Mouse (Mus musculus) heart, embryonic 16.5 days (tissue): Measurements from ENCODE around the gene Zdhhc6. TPM values are rescaled to one million over a fixed set of nuclear protein-coding genes. Genes with fewer than 3 reads are reported as not detected.
A peak's percentile ranks its signal among the peaks of the same experiment; 100 is the strongest.

Experiments used
- ATAC-seq: fragments of 200-750 bp; cut with Nextera tagmentation; replicated peaks from 2 replicates; pipeline ENCODE4 v1.8.0; 2017; ENCODE audit warnings: moderate number of reproducible peaks; ENCODE audit not compliant: insufficient read depth, low FRiP score; ENCODE audit errors: extremely low read depth
- H3K27ac ChIP-seq: fragments of 300-500 bp; sonication (generic); 2 replicates; pipeline ENCODE4 v1.5.1; 2014; ENCODE audit warnings: mild to moderate bottlenecking, low read length, control low read depth, moderate library complexity
- H3K27me3 ChIP-seq: fragments of 300-500 bp; sonication (generic); 2 replicates; pipeline ENCODE4 v1.6.1; 2014; ENCODE audit warnings: low read length, mixed read lengths; ENCODE audit not compliant: control insufficient read depth, insufficient read depth
- H3K36me3 ChIP-seq: fragments of 300-500 bp; sonication (generic); 2 replicates; pipeline ENCODE4 v1.6.1; 2014; ENCODE audit not compliant: control insufficient read depth, insufficient read depth
- H3K4me1 ChIP-seq: fragments of 300-500 bp; sonication (generic); 2 replicates; pipeline ENCODE4 v1.6.1; 2014; ENCODE audit warnings: low read length, mixed read lengths; ENCODE audit not compliant: control insufficient read depth, insufficient read depth
- H3K4me2 ChIP-seq: fragments of 300-500 bp; sonication (generic); 2 replicates; pipeline ENCODE4 v1.6.1; 2014; ENCODE audit warnings: low read depth, mild to moderate bottlenecking, control low read depth, low read length
- H3K4me3 ChIP-seq: fragments of 300-500 bp; sonication (generic); 2 replicates; pipeline ENCODE4 v1.5.1; 2014; ENCODE audit warnings: mild to moderate bottlenecking, control low read depth, low read length
- H3K9ac ChIP-seq: fragments of 300-500 bp; sonication (generic); 2 replicates; pipeline ENCODE4 v1.6.1; 2014; ENCODE audit warnings: low read length, control low read depth
- H3K9me3 ChIP-seq: fragments of 300-500 bp; sonication (generic); replicated peaks from 2 replicates; pipeline ENCODE4 v1.6.1; 2016; ENCODE audit warnings: low read length; ENCODE audit not compliant: control insufficient read depth
- WGBS: fragments of 180-500 bp; shearing (Covaris S2); extraction: QIAGEN DNeasy Blood & Tissue Kit; methylation state at CpG from one replicate; pipeline ENCODE4 v1.1.7; 2014; 5-methylcytosine and 5-hydroxymethylcytosine counted together
- polyA plus RNA-seq: library from polyadenylated mRNA; unstranded; fragments of >200 nt; fragmentation: Nextera tagmentation; extraction: Ambion mirVana; gene quantifications from 2 replicates; pipeline ENCODE4 v1.2.1, GENCODE M21; 2015

Gene Zdhhc6
- polyA plus RNA-seq, 1 experiment from 2014 or later: 73.9 TPM

- Histone ChIP-seq H3K27me3 (no peaks in the 10 kb centered on the region), H3K9ac (no peak overlapping the region), H3K27ac (no peak overlapping the region), H3K36me3 (no peaks in the 10 kb centered on the region), H3K4me2 (no peak overlapping the region), H3K4me3 (no peak overlapping the region), H3K4me1 (peaks cover 10% of the 10 kb centered on the region), H3K9me3 (no peaks in the 10 kb centered on the region)
- no peak for ATAC-seq
- 76% methylated on average over 5 of the region's 5 CpGs for WGBS
Observed at GRCm38 (mm10) chr19:55258514-55258913, 57.3 kb downstream of the Zdhhc6 start.

- Histone ChIP-seq H3K27me3 (no peaks in the 10 kb centered on the region), H3K4me3 (no peak overlapping the region)
Observed at GRCm38 (mm10) chr19:55257656-55258375, 58.0 kb downstream of the Zdhhc6 start.

GRCm38 (mm10) chr19:55256156-55256555 is 59.7 kb downstream of the Zdhhc6 start:
- Histone ChIP-seq H3K27me3 (no peaks in the 10 kb centered on the region), H3K9ac (no peak overlapping the region), H3K4me3 (no peak overlapping the region), H3K9me3 (no peaks in the 10 kb centered on the region), H3K36me3 (no peaks in the 10 kb centered on the region), H3K4me2 (no peak overlapping the region), H3K4me1 (peaks cover 10% of the 10 kb centered on the region), H3K27ac (no peak overlapping the region)
- WGBS: 80% methylated on average over 9 of the region's 9 CpGs
- ATAC-seq: no peak

More at GRCm38 (mm10) chr19:55257656-55258375, 58.0 kb downstream of the Zdhhc6 start:
- H3K9ac ChIP-seq: no peak overlapping the region
- no peak overlapping the region for H3K4me2 ChIP-seq
- no peak overlapping the region for H3K27ac ChIP-seq
- H3K9me3 ChIP-seq: no peaks in the 10 kb centered on the region
- H3K36me3 ChIP-seq: no peaks in the 10 kb centered on the region
- peaks cover 10% of the 10 kb centered on the region for H3K4me1 ChIP-seq
- no peak for ATAC-seq
- 55% methylated on average over 5 of the region's 5 CpGs for WGBS

GRCm38 (mm10) chr19:55254513-55255016 is 61.3 kb downstream of the Zdhhc6 start:
- H3K9ac ChIP-seq: peak overlapping the region; percentile 89
- 11% methylated on average over 5 of the region's 5 CpGs for WGBS
- H3K27ac ChIP-seq: peak overlapping the region; percentile 92
- no peaks in the 10 kb centered on the region for H3K9me3 ChIP-seq
- peak overlapping the region; percentile 94 for H3K4me2 ChIP-seq
- H3K27me3 ChIP-seq: no peaks in the 10 kb centered on the region
- peak; percentile 28; the same call in 1 of the 2 replicates for ATAC-seq
- H3K36me3 ChIP-seq: no peaks in the 10 kb centered on the region
- peak overlapping the region; percentile 93 for H3K4me3 ChIP-seq
- H3K4me1 ChIP-seq: peaks cover 10% of the 10 kb centered on the region

GRCm38 (mm10) chr19:55253570-55254441 is 62.0 kb downstream of the Zdhhc6 start:
- ATAC-seq: peak; percentile 66
- peaks cover 10% of the 10 kb centered on the region for H3K4me1 ChIP-seq
- H3K9ac ChIP-seq: peak overlapping the region; percentile 89
- no peaks in the 10 kb centered on the region for H3K9me3 ChIP-seq
- no peaks in the 10 kb centered on the region for H3K27me3 ChIP-seq
- H3K36me3 ChIP-seq: no peaks in the 10 kb centered on the region
- WGBS: 0% methylated on average over 31 of the region's 32 CpGs
- peak overlapping the region; percentile 92 for H3K27ac ChIP-seq
- peak overlapping the region; percentile 94 for H3K4me2 ChIP-seq
- peak overlapping the region; percentile 93 for H3K4me3 ChIP-seq

GRCm38 (mm10) chr19:55253239-55253569 is 62.6 kb downstream of the Zdhhc6 start:
- peaks cover 10% of the 10 kb centered on the region for H3K4me1 ChIP-seq
- 2% methylated on average over 9 of the region's 9 CpGs for whole genome bisulfite sequencing
- H3K27ac ChIP-seq: peak overlapping the region; percentile 92
- H3K9me3 ChIP-seq: no peaks in the 10 kb centered on the region
- no peak for ATAC-seq
- peak overlapping the region; percentile 89 for H3K9ac ChIP-seq
- peak overlapping the region; percentile 93 for H3K4me3 ChIP-seq
- no peaks in the 10 kb centered on the region for H3K36me3 ChIP-seq
- H3K27me3 ChIP-seq: no peaks in the 10 kb centered on the region
- peak overlapping the region; percentile 94 for H3K4me2 ChIP-seq

GRCm38 (mm10) chr19:55251383-55252124 is 64.3 kb downstream of the Zdhhc6 start, which contains the start of gene Acsl5:
Gene Acsl5, plus strand, starts transcription at chr19:55251938.
- H3K27ac ChIP-seq: no peak within 1 kb of the TSS
- ATAC-seq: no peak
- 87% methylated on average over 9 of the region's 9 CpGs for WGBS

GRCm38 (mm10) chr19:55250451-55250850 is 65.4 kb downstream of the Zdhhc6 start:
- WGBS: 65% methylated on average over 5 of the region's 5 CpGs

More at GRCm38 (mm10) chr19:55251383-55252124, 64.3 kb downstream of the Zdhhc6 start, which contains the start of gene Acsl5:
- Histone ChIP-seq H3K4me3 (no peak within 1 kb of the TSS), H3K9ac (no peak within 1 kb of the TSS), H3K9me3 (no peaks in the 10 kb centered on the region), H3K36me3 (no peaks in the 10 kb centered on the region), H3K4me1 (peaks cover 10% of the 10 kb centered on the region), H3K4me2 (no peak within 1 kb of the TSS), H3K27me3 (no peaks in the 10 kb centered on the region)

More at GRCm38 (mm10) chr19:55250451-55250850, 65.4 kb downstream of the Zdhhc6 start:
- Histone ChIP-seq H3K27ac (no peak overlapping the region), H3K9ac (no peak overlapping the region), H3K36me3 (no peaks in the 10 kb centered on the region), H3K4me1 (peaks cover 12% of the 10 kb centered on the region), H3K4me2 (no peak overlapping the region), H3K4me3 (no peak overlapping the region), H3K27me3 (no peaks in the 10 kb centered on the region), H3K9me3 (no peaks in the 10 kb centered on the region)
- ATAC-seq: no peak
